Mouse (Mus musculus) gastrocnemius, postnatal 10 days (tissue): ENCODE measurements at regions not wholly inside any gene's neighbourhood (a gene's known extent, or its start where the extent isn't known, plus 50 kb on each side); places are given as distances from the start of the nearest gene placed in this dataset.
A peak's percentile ranks its signal among the peaks of the same experiment; 100 is the strongest.
"Not testable (repeated sequence)": the region's sequence is repeated elsewhere in the genome, so short reads cannot be mapped to it uniquely, and the experiment has no call there.

Experiments
- DNase-seq: peaks from one replicate; pipeline ENCODE4 v3.0.0; 2021; ENCODE audit warnings: mixed read lengths

DNA sequence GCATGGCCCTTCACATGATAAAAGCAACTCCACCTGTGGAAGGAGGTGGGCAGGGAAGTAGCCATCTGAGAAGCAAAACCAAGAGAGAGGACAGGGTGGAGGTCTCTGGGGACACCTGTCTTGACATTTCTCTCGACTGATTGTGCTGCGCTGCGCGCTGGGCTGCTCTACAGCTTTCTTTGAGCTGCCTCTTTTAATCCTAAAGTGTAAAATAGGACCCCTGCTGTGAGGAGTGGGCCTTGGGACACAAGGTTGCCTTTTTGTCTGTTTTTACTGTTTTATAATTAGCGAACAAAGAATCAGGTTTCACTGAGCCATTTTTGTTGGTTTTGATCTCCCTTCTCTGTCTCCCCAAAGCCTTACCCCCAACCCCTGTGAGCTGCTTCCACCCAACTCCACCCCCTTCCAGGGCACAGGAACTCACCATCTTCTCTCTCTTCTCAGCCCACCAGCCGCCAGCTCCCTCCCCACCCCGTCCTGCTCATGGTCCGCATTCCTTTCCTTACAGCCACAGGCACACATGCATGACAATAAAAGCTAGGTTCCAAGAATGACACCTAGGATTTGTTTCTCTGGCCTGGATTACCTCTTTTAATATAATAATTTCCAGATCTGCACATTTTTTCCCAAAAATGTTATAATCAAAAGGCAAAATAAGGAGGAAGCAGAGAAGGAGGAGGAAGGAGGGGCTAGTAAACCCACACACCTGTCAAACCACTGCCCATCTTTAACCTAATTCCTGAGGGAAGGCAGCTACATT lies 57.3 kb downstream of the Cbln4 start:
- DNase-seq: no peak

DNA sequence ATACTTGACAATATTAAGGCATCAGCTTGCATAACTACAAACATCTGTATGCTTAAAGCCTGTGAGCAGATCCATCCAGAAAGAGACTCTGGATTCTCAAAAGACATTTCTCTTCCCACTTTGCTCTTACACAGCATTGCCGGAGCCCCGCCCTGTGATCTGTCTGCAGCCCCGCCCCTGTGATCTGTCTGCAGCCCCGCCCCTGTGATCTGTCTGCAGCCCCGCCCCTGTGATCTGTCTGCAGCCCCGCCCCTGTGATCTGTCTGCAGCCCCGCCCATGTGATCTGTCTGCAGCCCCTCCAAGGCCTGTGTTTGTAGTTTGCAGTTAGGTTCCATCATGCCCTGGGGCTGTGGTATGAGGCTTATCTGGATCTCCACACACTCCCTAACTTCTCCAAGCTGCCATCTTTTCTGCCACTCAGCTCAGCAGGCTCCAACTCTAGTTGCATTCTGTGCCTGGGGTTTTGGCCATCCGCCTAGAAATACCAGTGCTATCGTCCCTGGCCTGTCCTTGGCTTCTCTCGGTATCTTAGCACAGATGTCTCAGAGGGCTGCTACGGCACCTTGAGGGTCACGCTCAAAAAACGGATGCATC lies 73.9 kb downstream of the Cbln4 start:
- DNase-seq: no peak

DNA sequence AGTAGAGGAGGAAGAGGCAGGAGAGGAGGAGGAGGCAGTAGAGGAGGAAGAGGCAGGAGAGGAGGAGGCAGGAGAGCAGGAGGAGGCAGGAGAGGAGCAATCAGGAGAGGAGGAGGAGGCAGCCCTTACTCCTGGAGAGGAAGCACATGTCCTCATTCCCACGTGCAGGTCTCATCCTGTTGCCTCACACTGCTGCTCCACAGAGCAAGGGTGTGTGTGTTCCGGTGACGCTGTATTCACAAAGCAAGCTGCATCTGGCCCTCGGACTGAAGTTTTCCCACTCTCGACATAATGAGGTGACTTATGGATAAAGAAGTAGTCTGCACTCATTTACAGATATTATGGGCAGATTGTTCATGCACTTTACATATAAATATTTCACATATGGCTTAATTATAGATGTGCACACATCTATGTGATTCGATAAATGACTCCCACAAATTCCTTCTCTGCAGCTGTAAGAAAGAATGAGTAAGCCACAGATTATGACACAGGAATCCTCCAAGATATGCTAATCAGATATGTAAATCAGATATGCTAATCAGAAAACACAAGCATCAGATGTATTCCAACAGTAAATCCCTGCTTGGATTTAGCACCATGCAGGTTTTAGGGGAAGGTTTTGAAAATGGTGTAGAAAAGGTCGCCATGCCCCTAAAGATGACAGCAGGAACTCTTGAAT lies 96.6 kb downstream of the Cbln4 start:
- DNase-seq: no peak

DNA sequence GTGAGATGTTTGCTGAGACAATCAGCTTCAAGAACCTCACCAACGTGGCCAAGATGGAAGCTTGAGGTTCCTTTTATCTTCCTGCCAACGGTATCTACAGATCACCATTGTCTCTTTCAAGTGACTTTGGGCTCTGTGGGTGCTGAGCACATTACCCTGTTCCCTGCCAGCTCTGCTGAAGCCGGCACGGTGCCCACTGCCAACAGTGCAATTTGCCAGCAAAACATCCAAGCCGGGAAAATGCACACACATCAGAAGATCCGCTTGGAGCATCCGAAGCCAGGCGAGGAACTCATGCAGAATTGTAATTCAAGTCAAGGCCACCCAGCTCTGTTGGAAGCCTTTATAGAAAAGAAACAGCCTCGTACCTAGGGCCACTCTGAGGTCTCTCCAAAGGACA lies 100.6 kb downstream of the Cbln4 start:
- no peak for DNase-seq

DNA sequence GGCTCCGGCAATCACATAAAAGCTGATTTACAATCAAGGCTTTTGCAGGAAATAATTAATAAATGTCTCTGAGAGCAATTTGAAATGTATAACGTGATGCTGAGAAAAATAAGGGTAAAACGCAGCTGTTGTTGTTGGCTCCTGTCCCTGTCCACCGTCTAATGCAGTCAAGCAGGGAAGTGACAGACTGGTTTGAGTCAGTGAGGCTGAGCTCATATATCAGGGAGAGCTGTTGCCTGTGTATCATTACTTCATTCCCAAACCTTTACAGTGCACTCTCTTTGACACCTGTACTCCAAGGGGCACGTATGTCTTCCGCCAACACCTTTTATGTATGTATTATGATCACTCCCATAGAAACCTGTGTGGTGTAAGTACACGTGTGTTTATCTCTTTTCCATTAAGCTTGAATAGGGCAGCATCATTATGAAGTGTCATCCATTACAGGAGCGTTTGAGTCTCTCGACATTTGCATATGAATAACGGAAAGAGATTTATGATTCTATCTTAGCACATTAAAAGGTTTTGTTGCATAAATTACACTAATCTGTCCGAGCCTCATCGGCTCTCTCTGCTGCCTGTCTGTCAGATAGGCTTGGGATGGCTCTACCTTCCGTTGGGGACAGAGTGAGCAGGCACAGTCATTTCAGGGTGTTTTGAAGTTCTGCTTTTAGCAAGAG lies 107.5 kb downstream of the Cbln4 start:
- DNase-seq: no peak

DNA sequence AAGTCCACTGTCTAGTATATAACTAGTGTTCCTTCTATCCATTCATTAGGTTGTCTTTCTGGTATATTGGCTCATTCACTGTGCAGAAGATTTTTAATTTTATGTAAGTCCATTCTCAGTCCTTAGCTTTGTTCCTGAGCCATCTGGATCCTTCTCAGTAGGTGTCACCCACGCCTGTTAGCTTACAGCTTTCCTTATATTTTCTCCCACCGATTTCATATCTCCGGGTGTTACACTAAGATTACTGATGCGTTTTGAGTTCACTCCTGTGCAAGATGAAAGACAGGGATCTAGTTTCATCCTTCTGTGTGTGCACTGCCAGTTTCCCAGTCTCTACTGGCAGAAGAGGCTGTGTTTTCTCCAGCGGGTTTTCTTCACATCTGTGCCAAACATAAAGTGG lies 122.3 kb downstream of the Cbln4 start:
- DNase-seq: no peak

DNA sequence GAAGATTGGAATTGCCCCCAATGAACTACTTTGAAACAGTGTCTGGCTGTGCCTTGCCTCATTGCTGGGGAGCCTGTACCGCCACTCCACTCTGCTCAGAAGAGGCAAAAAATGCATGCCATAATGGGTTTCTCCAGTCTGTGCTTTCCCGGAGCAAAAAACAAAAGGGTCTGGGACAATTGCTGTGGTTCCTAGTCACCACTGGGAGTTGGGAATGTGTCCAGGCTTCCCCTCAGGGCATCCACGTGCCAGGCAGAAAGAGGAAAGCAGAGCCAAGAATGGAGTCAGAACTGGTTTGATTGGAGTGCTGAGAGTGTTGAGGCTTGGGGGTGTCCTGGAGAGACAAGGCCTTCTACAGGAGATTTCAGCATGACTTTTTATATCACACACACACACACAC lies 156.0 kb downstream of the Cbln4 start:
- no peak for DNase-seq

DNA sequence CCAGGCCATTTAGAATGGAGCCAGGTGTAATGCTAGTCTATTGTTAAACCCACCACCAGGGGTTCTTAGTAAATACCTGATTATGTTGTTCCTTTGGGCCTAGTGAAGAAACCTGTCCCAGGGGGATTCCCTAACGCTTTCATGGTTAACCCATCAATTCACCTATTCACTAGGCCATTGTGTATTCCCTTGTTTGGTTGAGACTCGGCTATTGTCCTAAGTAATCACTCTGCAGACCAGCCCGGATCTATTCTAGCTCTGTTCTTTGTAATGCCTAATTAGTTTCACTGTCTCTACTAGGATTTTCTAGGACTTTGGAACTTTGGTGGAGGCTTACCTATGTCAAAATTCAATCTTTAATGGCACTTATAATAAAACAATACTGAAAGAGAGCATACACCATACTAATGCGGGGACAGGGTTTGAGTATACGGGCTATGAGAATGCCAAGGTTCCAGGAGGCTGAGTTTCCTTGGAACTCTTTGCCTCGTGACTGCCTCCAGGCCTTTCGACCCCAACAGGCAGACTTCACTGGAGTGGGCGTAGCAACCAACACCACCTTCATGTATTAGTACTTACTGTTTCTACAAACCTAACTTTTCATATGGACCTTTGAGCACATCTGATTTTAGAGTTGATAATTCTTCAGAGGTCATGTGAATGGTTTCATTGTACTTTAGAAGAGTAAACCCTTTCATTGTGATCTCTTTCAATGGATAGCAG lies 163.9 kb downstream of the Cbln4 start:
- not testable (repeated sequence) for DNase-seq

DNA sequence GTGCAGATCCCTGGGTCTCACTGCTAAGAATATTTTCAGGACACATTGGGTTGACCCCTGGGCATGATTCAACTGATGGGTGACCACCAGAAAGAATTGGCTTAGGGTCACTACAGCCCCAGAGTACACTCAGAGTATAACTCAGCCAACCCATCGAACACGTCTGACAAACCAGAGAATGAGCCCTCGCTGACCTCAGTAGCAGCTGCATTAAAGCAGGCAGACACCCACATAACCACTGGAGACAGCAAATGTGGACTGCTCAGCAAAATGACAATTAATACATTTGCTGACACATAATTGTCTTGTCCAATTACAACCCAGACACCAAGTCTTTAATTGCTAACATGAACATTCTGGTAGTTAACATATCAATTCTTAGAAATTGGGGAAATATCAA lies 175.7 kb downstream of the Cbln4 start:
- no peak for DNase-seq

DNA sequence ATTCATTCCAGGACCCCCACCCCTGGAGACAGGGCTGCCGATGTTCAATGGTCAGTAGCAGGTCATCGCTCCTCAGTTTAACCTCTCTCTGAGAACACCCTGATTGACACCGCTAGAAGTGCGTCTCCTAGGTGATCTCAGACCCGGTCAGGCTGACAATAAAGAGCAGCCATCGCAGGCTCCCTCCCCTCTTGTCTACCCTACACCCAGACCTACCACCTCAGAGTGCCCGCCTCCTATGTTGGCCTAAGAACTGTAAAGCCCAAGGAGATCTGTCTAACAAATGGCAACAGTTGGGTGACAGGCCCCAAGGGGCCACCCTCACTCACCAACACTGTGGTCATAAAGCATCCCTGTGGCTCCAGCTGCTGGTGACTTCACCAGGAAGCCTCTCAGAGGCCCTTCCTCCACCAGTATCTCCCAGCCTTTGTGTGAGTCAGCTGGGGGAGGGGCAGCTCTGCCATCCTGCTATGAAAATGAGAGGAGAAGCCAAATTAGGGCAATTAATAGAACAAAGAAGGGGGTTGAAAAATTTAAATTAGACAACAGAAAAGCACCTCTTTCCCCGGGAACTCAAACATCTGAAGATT lies 178.8 kb downstream of the Cbln4 start:
- DNase-seq: no peak

DNA sequence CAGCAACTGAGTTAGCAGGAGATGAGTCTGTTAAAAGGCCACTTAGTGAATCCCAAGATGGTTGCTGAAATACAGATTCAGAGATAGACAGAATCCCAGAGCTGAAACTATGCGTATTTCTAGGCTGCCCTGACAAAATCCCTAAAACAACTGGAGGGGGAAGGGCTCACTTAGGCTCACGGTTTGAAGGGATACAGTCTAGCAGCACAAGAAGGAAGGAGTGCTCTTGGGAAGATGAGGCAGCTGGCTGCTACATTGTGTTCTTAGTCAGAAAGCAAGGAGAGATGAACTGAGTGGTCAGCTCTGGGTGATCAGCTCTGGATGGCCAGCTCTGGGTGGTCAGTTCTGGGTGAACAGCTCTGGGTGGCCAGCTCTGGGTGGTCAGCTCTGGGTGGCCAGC lies 180.6 kb downstream of the Cbln4 start:
- DNase-seq: no peak

DNA sequence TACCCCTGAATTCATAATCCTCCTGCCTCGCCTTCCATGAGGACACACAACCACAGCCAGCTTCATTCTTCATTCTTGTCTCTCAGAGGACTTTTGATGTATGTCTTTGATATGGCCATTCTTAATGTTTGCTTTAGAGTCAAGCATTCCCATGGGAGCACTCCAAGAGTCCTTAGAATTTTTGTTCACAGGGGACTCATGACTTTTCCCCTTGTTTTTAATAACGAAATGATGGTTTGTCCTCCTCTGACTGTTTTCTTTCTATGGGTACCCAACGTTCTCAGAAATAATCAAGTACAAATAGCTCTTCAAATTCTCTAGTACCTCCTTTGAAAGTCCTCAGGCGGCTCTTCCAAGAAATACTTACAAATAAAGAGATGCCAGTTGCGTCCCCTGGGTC lies 184.4 kb downstream of the Cbln4 start:
- DNase-seq: no peak

DNA sequence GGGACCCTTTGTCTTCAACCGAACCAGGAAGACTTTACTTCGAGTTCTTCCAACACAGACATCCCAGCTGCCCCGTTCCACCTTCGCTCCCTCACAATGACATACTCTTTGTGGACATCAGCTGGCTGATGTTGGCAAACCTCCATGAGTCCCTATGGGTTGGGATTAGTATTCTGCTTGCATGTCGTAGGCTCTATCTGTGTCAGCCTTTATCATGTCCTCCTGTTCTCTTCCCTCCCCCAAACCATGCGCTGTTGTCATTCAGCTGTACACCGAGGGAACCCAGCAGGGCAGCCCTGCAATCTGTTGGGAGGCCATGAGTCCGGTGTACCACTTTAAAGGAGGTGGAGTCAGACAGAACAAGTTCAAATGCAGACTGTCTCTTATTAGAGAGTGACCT lies 186.8 kb downstream of the Cbln4 start:
- DNase-seq: no peak

DNA sequence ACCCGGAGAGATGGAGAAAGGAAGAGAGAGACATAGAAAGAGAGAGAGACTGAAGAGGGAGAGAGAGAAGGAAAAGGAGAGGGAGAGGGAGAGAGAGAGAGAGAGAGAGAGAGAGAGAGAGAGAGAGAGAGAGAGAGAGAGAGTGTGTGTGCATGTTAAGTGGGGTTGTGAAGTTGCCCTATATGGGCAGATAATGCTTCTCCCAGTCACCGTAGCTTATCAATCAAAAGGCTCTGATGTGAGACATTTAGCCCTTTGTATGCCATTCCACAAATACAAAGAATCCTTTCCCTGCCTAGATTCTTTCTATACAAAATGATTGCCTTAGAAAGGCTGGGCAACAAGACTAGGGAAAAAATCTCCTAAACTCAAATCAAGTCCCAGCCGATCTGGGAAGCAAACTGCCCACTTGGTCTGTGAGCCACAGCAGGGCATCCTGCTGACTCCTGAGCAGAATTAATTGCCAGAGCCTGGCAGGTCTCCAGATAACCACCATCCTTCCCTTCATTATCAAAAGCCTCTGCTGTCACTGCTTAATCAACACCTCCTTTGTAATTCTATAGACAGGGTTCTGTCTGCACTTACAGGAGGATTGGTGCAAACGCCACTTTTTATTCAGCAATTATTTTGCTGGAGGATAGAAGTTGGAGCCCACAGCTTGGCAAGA lies 196.3 kb downstream of the Cbln4 start:
- no peak for DNase-seq

DNA sequence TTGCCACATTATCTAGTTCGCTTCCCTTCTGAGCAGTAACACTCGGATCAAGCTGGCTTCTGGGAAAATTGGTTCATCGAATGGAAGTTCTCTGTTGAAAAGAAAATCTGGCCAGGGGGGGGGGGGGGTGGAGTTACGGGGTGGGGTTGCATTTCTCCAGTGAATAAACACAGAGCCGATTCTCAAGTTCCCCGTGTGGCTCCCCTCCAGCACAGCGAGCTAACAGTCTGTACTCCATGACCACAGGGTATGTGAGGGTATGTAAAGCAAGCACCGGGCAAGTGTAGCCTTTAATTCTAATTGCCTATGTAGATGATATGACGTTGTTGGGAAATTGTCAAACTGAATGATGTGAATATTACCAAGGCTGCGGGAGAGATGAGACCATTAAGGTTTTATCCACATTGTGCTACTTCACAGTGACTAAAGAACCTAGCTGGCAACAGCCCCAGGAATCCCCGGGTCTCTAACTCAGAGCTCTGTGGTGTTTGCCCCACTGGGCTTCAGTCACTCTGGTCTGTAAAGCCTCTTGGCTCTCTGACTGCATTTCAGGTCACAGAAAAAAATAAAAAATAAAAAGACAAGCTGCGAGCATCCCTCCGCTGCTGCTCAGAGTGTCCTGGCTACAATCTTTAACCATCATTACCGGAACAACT lies 203.1 kb downstream of the Cbln4 start:
- DNase-seq: peak; percentile 29

DNA sequence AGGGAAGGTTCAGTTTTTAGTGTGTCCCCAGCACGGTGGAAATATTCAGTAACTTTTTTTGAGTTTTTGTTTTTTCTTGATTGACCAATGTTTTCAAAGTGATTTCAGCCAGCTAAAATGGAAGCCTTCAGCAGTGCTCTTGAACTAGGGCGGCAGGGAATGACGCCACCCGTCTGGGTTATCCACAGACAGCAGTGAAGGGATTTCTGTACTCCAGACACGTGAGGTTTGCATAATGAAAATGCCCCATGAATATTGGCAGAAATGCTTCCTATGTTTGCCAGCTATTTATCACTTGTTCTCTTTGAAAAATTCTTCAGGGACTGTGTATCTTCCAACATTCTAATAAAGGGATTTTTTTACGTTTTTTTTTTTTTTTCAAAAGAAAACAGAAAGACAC lies 221.1 kb downstream of the Cbln4 start:
- DNase-seq: no peak

DNA sequence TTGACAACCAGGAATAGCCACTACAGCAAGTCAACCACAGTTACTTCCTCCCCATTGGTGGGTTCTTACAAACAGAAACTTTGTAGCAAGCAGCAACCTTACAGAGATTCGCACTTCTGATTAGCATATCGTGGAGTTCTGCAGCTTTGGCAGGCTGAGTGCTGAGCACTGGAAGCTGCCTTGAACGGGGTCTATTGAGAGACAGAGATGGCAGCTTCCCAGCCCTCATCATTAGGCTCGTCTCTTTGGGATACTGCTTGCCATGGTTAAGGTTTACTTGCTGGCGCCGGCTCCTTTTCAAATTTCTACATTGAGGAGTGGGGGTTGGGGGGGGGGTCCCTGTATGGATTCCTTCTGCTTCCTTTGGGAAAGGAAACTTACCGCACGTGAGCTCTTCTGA lies 224.8 kb downstream of the Cbln4 start:
- no peak for DNase-seq

DNA sequence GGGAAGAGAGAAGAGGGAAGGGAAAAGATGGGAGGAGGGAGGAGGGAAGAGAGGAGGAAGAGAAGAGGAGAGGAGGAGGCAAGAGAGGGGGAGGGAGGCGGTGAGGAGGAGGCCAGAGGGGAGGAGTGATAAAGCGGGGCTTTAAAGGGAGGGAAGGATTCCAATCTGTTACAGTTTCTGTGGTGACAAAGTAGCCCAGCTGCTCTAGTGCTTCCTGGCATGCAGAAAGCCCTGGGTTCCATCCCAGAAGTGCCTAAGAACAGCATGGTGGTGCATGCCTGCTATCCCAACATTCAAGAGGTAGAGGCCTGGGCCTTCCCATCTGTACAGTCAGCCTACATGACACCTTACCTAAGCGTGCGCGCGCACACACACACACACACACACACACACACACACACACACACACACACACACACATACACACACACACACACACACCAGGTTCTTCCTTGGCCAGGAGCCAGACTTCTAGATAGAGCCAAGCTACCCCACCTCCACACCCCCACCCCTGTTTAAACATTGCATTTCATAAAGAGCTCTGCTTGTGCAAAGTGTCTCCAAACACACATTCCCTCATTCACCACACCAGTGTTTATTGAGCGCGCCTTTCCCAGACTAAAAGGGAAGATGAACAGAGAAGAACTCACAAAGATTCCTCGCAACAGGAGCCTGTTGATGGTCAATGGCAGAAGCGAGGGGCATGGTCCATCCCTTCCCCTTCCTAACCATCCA lies 226.4 kb downstream of the Cbln4 start:
- DNase-seq: no peak

DNA sequence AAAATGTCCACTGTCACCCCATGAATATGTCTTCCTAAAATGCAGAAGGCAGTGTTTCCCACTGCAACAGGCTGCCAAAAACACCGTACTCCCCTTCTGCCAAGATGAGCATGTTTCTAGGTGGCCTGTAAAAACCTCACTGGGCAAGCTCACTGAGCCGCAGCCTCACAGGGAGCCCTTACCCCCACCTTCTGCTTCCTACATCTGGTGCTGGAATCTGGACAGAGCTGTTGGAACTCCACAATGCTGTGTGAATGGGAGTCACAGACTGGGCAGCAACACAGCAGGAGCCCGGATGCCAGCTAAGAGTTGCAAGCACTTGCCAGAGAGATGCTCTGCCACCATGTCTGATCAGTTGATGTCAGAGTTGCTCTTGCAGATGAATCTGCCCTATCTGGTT lies 230.6 kb downstream of the Cbln4 start:
- DNase-seq: no peak

DNA sequence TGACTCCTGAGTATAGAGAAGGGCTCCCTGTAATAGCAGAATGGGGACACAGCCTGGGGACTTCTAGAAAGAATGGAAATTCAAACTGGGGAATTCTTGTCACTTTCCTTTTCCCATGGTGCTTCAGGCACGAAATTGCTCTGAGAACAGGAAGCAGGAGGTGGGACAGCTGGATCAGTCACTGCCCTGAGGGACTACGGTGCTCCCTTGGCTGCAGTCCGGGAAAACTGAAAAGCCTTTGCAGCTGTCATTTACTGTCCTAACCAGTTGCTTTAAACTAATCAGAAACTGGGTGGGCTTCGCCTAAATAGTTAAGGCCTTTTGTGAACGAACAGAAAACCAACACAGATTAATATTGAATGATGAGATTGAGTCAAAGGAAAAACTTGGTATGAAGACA lies 237.9 kb downstream of the Cbln4 start:
- DNase-seq: no peak
